Mouse (Mus musculus): ENCODE data around the gene Zfp536.
A peak's percentile ranks its signal among the peaks of the same experiment; 100 is the strongest.
"Not testable (repeated sequence)": the region's sequence is repeated elsewhere in the genome, so short reads cannot be mapped to it uniquely, and the experiment has no call there.

Zfp536 gene

GRCm38 (mm10) chr7:37686366-37686765, 87.1 kb downstream of the Zfp536 start:
- no peak for DNase-seq

- DNase-seq = no peak
These were observed 88.2 kb downstream of the Zfp536 start for GRCm38 (mm10) chr7:37685247-37685646.

GRCm38 (mm10) chr7:37681335-37681734, 92.1 kb downstream of the Zfp536 start:
- no peak for DNase-seq

GRCm38 (mm10) chr7:37663676-37664365, 109.6 kb downstream of the Zfp536 start:
- no peak for DNase-seq

GRCm38 (mm10) chr7:37648671-37649070, 124.8 kb downstream of the Zfp536 start:
- no peak for DNase-seq

- no peak for DNase-seq
These were observed 125.4 kb downstream of the Zfp536 start for GRCm38 (mm10) chr7:37647917-37648615.

GRCm38 (mm10) chr7:37639740-37640397, 133.6 kb downstream of the Zfp536 start:
- no peak for DNase-seq

GRCm38 (mm10) chr7:37634812-37635211, 138.6 kb downstream of the Zfp536 start:
- no peak for DNase-seq

- no peak for DNase-seq
These were observed 143.0 kb downstream of the Zfp536 start for GRCm38 (mm10) chr7:37630410-37630809.

GRCm38 (mm10) chr7:37627897-37628510, 145.4 kb downstream of the Zfp536 start:
- DNase-seq = no peak

GRCm38 (mm10) chr7:37625758-37626157, 147.7 kb downstream of the Zfp536 start:
- no peak for DNase-seq

GRCm38 (mm10) chr7:37624759-37625340, 148.6 kb downstream of the Zfp536 start:
- peak; percentile 10 for DNase-seq

GRCm38 (mm10) chr7:37623903-37624758, 149.3 kb downstream of the Zfp536 start:
- DNase-seq = peak; percentile 79

GRCm38 (mm10) chr7:37619254-37619653, 154.2 kb downstream of the Zfp536 start:
- DNase-seq = no peak

GRCm38 (mm10) chr7:37617880-37618279, 155.6 kb downstream of the Zfp536 start:
- no peak for DNase-seq

GRCm38 (mm10) chr7:37615932-37616331, 157.5 kb downstream of the Zfp536 start:
- DNase-seq = no peak

- DNase-seq = no peak
These were observed 159.1 kb downstream of the Zfp536 start for GRCm38 (mm10) chr7:37614381-37614780.

- no peak for DNase-seq
These were observed 164.9 kb downstream of the Zfp536 start for GRCm38 (mm10) chr7:37608556-37608955.

GRCm38 (mm10) chr7:37607906-37608305, 165.5 kb downstream of the Zfp536 start:
- no peak for DNase-seq

GRCm38 (mm10) chr7:37606472-37606871, 167.0 kb downstream of the Zfp536 start:
- DNase-seq = no peak

- not testable (repeated sequence) for DNase-seq
These were observed 169.9 kb downstream of the Zfp536 start for GRCm38 (mm10) chr7:37603525-37603909.

All from kidney, postnatal 10 days (tissue).